Mouse (Mus musculus) heart, adult 8-10 months (tissue): ENCODE measurements around the gene Snf8. TPM values are rescaled to one million over a fixed set of nuclear protein-coding genes. Genes with fewer than 3 reads are reported as not detected.
A peak's percentile ranks its signal among the peaks of the same experiment; 100 is the strongest.

ENCODE experiments used
- DNase-seq: peaks from one replicate; pipeline ENCODE4 v3.0.0; 2022; ENCODE audit warnings: low spot score
- total RNA-seq, 4 experiments: library from RNA; stranded (reverse); gene quantifications; 2 replicates each; pipeline ENCODE4 v1.2.4; 2022

The Snf8 gene
- total RNA-seq, 4 experiments from 2014 or later, result 41.5 to 49.4 (median 46.7) TPM

GRCm38 (mm10) chr11:96028130-96028529, 6.6 kb upstream of the Snf8 start:
- no peak for DNase-seq

- DNase-seq, result no peak
These were observed 4.1 kb upstream of the Snf8 start for GRCm38 (mm10) chr11:96030571-96030970.

- DNase-seq, result no peak
These were observed 3.0 kb upstream of the Snf8 start for GRCm38 (mm10) chr11:96031701-96032100.

- no peak for DNase-seq
These were observed 1.4 kb upstream of the Snf8 start for GRCm38 (mm10) chr11:96033264-96033663.

GRCm38 (mm10) chr11:96034116-96034515, 569 bp upstream of the Snf8 start:
- DNase-seq, result no peak

- DNase-seq, result no peak
These were observed 448 bp downstream of the Snf8 start for GRCm38 (mm10) chr11:96035133-96035532.

GRCm38 (mm10) chr11:96037499-96037898, 2.8 kb downstream of the Snf8 start:
- no peak for DNase-seq

GRCm38 (mm10) chr11:96038560-96038959, 3.9 kb downstream of the Snf8 start:
- DNase-seq, result no peak

GRCm38 (mm10) chr11:96044803-96045567, 10.3 kb downstream of the Snf8 start:
- DNase-seq, result no peak

GRCm38 (mm10) chr11:96046028-96046427, 11.3 kb downstream of the Snf8 start:
- no peak for DNase-seq

- no peak for DNase-seq
These were observed 12.1 kb downstream of the Snf8 start for GRCm38 (mm10) chr11:96046793-96047192.

GRCm38 (mm10) chr11:96047469-96048373, 13.0 kb downstream of the Snf8 start:
- no peak for DNase-seq

GRCm38 (mm10) chr11:96049939-96050338, 15.3 kb downstream of the Snf8 start:
- DNase-seq, result no peak

- no peak for DNase-seq
These were observed 16.2 kb downstream of the Snf8 start for GRCm38 (mm10) chr11:96050854-96051253.

GRCm38 (mm10) chr11:96058309-96058708, 23.6 kb downstream of the Snf8 start:
- no peak for DNase-seq

GRCm38 (mm10) chr11:96064521-96065214, 30.0 kb downstream of the Snf8 start:
- no peak for DNase-seq

- peak; percentile 97 for DNase-seq
These were observed 30.7 kb downstream of the Snf8 start, which contains the start of gene Ube2z for GRCm38 (mm10) chr11:96065215-96065911. Gene Ube2z, minus strand, starts transcription at chr11:96065388.

- DNase-seq, result peak; percentile 40
These were observed 33.5 kb downstream of the Snf8 start for GRCm38 (mm10) chr11:96068231-96068630.

GRCm38 (mm10) chr11:96070353-96070752, 35.7 kb downstream of the Snf8 start:
- DNase-seq, result no peak

- DNase-seq, result no peak
These were observed 36.3 kb downstream of the Snf8 start for GRCm38 (mm10) chr11:96071013-96071412.

GRCm38 (mm10) chr11:96073295-96073993, 38.8 kb downstream of the Snf8 start:
- DNase-seq, result no peak
